ENCODE assay signal across 16 mouse cellular contexts in genomic region chr9:29067572-29067971, GRCm38 (mm10).
"Had no signal": no experiment of that assay in that cellular context is flagged by ENCODE, and none has a peak within 500 bp of the region (broad histone marks: within the 10 kb centered on the region; RNA-seq: fewer than 3 reads in every experiment).

No protein-coding gene starts in this region.

- H3K27ac ChIP-seq: midbrain, embryonic 10.5 days; midbrain, embryonic 12.5 days; neural tube, embryonic 12.5 days; stomach, embryonic 15.5 days; stomach, postnatal 0 days had no signal

- H3K4me3 ChIP-seq: midbrain, embryonic 10.5 days; midbrain, embryonic 12.5 days; myocyte; neural tube, embryonic 12.5 days; stomach, embryonic 15.5 days had no signal

- ATAC-seq: midbrain, embryonic 16.5 days had no signal

- DNase-seq: lung, adult 18-20 months; lung, embryonic 14.5 days; lung, postnatal 10 days; lung, postnatal 4 days; midbrain, embryonic 14.5 days; right cerebral cortex, postnatal 14 days; thymus, adult 2 months; thymus, postnatal 25 days; thymus, postnatal 4 days had no signal

- H3K4me2 ChIP-seq: lung, embryonic 14.5 days; midbrain, embryonic 12.5 days; neural tube, embryonic 12.5 days; stomach, embryonic 15.5 days had no signal

- H3K9ac ChIP-seq: lung, embryonic 14.5 days; midbrain, embryonic 12.5 days; neural tube, embryonic 12.5 days; stomach, embryonic 15.5 days had no signal

- H3K4me1 ChIP-seq: midbrain, embryonic 10.5 days; midbrain, embryonic 12.5 days; stomach, embryonic 15.5 days had no signal

- H3K27me3 ChIP-seq: midbrain, embryonic 12.5 days; neural tube, embryonic 12.5 days; stomach, embryonic 15.5 days had no signal

- H3K9me3 ChIP-seq: midbrain, embryonic 10.5 days; midbrain, embryonic 12.5 days; neural tube, embryonic 12.5 days; stomach, embryonic 15.5 days had no signal

- H3K36me3 ChIP-seq: midbrain, embryonic 10.5 days; midbrain, embryonic 12.5 days; neural tube, embryonic 12.5 days; stomach, embryonic 15.5 days had no signal
